Mouse (Mus musculus): ENCODE data around the gene Ubald1.

DNA sequence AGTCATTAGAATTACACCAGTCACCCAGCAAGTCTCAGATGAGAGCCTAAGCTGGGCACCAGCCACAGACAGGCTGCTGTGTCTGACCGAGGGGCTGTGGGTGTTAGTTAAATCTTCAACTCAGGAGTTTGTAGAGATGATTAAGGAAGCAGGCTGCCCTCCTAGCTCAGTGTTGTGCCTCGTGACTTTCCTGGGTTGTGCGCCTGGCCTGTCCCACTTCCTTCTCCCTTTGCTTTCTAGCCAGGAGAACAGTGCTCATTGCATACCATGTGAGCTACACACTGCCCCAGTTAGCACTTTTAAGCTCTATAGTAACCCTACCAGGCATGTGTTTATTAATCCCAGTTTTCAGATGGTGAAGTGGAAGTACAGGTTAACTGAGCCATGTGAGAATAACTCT, 40.6 kb downstream of the Ubald1 start:
- TF ChIP-seq POLR2A (IDR thresholded peaks at IDR 0.05; ENCODE audit: borderline replicate concordance, control insufficient read depth, low read depth, low read length) (no peak), CTCF (IDR thresholded peaks at IDR 0.05; ENCODE audit: control insufficient read depth, insufficient read depth, low read length) (no peak)

Measured in bone marrow, adult 2 months (tissue).